Mouse (Mus musculus): ENCODE measurements at regions not wholly inside any gene's neighbourhood (a gene's known extent, or its start where the extent isn't known, plus 50 kb on each side); places are given as distances from the start of the nearest gene placed in this dataset.

GRCm38 (mm10) chr5:44341457-44342014, 115.1 kb upstream of the Tapt1 start:
- WGBS, result 87% methylated on average over 2 of the region's 2 CpGs
- Histone ChIP-seq H3K4me1 (ENCODE audit: control insufficient read depth, insufficient read depth, low read length) (no peaks in the 10 kb centered on the region), H3K4me3 (replicated peaks; ENCODE audit: low read depth, low read length) (no peak overlapping the region), H3K4me2 (ENCODE audit: low read length) (no peak overlapping the region), H3K9ac (replicated peaks; ENCODE audit: low read length) (no peak overlapping the region), H3K36me3 (ENCODE audit: control insufficient read depth, insufficient read depth, low read length) (no peaks in the 10 kb centered on the region), H3K9me3 (ENCODE audit: control insufficient read depth, low read length) (no peaks in the 10 kb centered on the region), H3K27me3 (ENCODE audit: control insufficient read depth, insufficient read depth, low read length) (no peaks in the 10 kb centered on the region), H3K27ac (replicated peaks; ENCODE audit: low read depth, low read length) (no peak overlapping the region)
- DNase-seq (no peak), ATAC-seq (ENCODE audit: low FRiP score, low TSS enrichment) (no peak)

GRCm38 (mm10) chr5:44338662-44339061, 112.2 kb upstream of the Tapt1 start:
- H3K9me3 ChIP-seq (ENCODE audit: control insufficient read depth, low read length), result no peaks in the 10 kb centered on the region
- no peak for DNase-seq
- no peaks in the 10 kb centered on the region for H3K27me3 ChIP-seq (ENCODE audit: control insufficient read depth, insufficient read depth, low read length)

GRCm38 (mm10) chr5:44335756-44336155, 109.3 kb upstream of the Tapt1 start:
- Histone ChIP-seq H3K4me1 (ENCODE audit: control insufficient read depth, insufficient read depth, low read length) (no peaks in the 10 kb centered on the region), H3K9ac (replicated peaks; ENCODE audit: low read length) (no peak overlapping the region), H3K9me3 (ENCODE audit: control insufficient read depth, low read length) (no peaks in the 10 kb centered on the region), H3K4me3 (replicated peaks; ENCODE audit: low read depth, low read length) (no peak overlapping the region), H3K36me3 (ENCODE audit: control insufficient read depth, insufficient read depth, low read length) (no peaks in the 10 kb centered on the region), H3K27ac (replicated peaks; ENCODE audit: low read depth, low read length) (no peak overlapping the region), H3K4me2 (ENCODE audit: low read length) (no peak overlapping the region), H3K27me3 (ENCODE audit: control insufficient read depth, insufficient read depth, low read length) (no peaks in the 10 kb centered on the region)
- WGBS, result 94% methylated on average over 5 of the region's 5 CpGs
- no peak for ATAC-seq (ENCODE audit: low FRiP score, low TSS enrichment)
- DNase-seq, result no peak

More at GRCm38 (mm10) chr5:44338662-44339061, 112.2 kb upstream of the Tapt1 start:
- no peaks in the 10 kb centered on the region for H3K36me3 ChIP-seq (ENCODE audit: control insufficient read depth, insufficient read depth, low read length)
- no peak overlapping the region for H3K9ac ChIP-seq (replicated peaks; ENCODE audit: low read length)
- H3K4me3 ChIP-seq (replicated peaks; ENCODE audit: low read depth, low read length), result no peak overlapping the region
- no peak overlapping the region for H3K4me2 ChIP-seq (ENCODE audit: low read length)
- H3K4me1 ChIP-seq (ENCODE audit: control insufficient read depth, insufficient read depth, low read length), result no peaks in the 10 kb centered on the region
- 94% methylated on average over 4 of the region's 4 CpGs for whole genome bisulfite sequencing
- ATAC-seq (ENCODE audit: low FRiP score, low TSS enrichment), result no peak
- no peak overlapping the region for H3K27ac ChIP-seq (replicated peaks; ENCODE audit: low read depth, low read length)

GRCm38 (mm10) chr5:44319626-44320025, 93.2 kb upstream of the Tapt1 start:
- H3K36me3 ChIP-seq (ENCODE audit: control insufficient read depth, insufficient read depth, low read length), result no peaks in the 10 kb centered on the region

GRCm38 (mm10) chr5:44306769-44307557, 80.5 kb upstream of the Tapt1 start:
- Histone ChIP-seq H3K27ac (replicated peaks; ENCODE audit: low read depth, low read length) (no peak overlapping the region), H3K9ac (replicated peaks; ENCODE audit: low read length) (no peak overlapping the region), H3K36me3 (ENCODE audit: control insufficient read depth, insufficient read depth, low read length) (no peaks in the 10 kb centered on the region), H3K27me3 (ENCODE audit: control insufficient read depth, insufficient read depth, low read length) (no peaks in the 10 kb centered on the region), H3K4me3 (replicated peaks; ENCODE audit: low read depth, low read length) (no peak overlapping the region), H3K9me3 (ENCODE audit: control insufficient read depth, low read length) (no peaks in the 10 kb centered on the region), H3K4me1 (ENCODE audit: control insufficient read depth, insufficient read depth, low read length) (0 out of 2 replicates have a peak, but pooled peaks cover 3% of the 10 kb centered on the region), H3K4me2 (ENCODE audit: low read length) (no peak overlapping the region)
- DNase-seq (peak; percentile 15), ATAC-seq (ENCODE audit: low FRiP score, low TSS enrichment) (no peak)
- WGBS, result 17% methylated on average over 16 of the region's 16 CpGs

More at GRCm38 (mm10) chr5:44319626-44320025, 93.2 kb upstream of the Tapt1 start:
- Histone ChIP-seq H3K4me2 (ENCODE audit: low read length) (no peak overlapping the region), H3K9me3 (ENCODE audit: control insufficient read depth, low read length) (no peaks in the 10 kb centered on the region), H3K4me3 (replicated peaks; ENCODE audit: low read depth, low read length) (no peak overlapping the region), H3K27ac (replicated peaks; ENCODE audit: low read depth, low read length) (no peak overlapping the region), H3K4me1 (ENCODE audit: control insufficient read depth, insufficient read depth, low read length) (no peaks in the 10 kb centered on the region), H3K9ac (replicated peaks; ENCODE audit: low read length) (no peak overlapping the region), H3K27me3 (ENCODE audit: control insufficient read depth, insufficient read depth, low read length) (no peaks in the 10 kb centered on the region)
- ATAC-seq (ENCODE audit: low FRiP score, low TSS enrichment) (no peak), DNase-seq (no peak)
- WGBS, result 95% methylated on average over 1 of the region's 1 CpGs

- H3K4me2 ChIP-seq (ENCODE audit: low read length), result peak overlapping the region; percentile 35
- 0 out of 2 replicates have a peak overlapping the region, but pooled peaks have one; percentile 49 for H3K27ac ChIP-seq (replicated peaks; ENCODE audit: low read depth, low read length)
- H3K9me3 ChIP-seq (ENCODE audit: control insufficient read depth, low read length), result no peaks in the 10 kb centered on the region
- no peak overlapping the region for H3K4me3 ChIP-seq (replicated peaks; ENCODE audit: low read depth, low read length)
- no peaks in the 10 kb centered on the region for H3K36me3 ChIP-seq (ENCODE audit: control insufficient read depth, insufficient read depth, low read length)
- H3K9ac ChIP-seq (replicated peaks; ENCODE audit: low read length), result no peak overlapping the region
- H3K27me3 ChIP-seq (ENCODE audit: control insufficient read depth, insufficient read depth, low read length), result no peaks in the 10 kb centered on the region
- 32% methylated on average over 14 of the region's 14 CpGs for WGBS
- DNase-seq (peak; percentile 94), ATAC-seq (ENCODE audit: low FRiP score, low TSS enrichment) (peak; percentile 66; the same call in 1 of the 2 replicates)
- 0 out of 2 replicates have a peak, but pooled peaks cover 3% of the 10 kb centered on the region for H3K4me1 ChIP-seq (ENCODE audit: control insufficient read depth, insufficient read depth, low read length)
These were observed 77.7 kb upstream of the Tapt1 start for GRCm38 (mm10) chr5:44303886-44304855.

- no peaks in the 10 kb centered on the region for H3K36me3 ChIP-seq (ENCODE audit: control insufficient read depth, insufficient read depth, low read length)
- no peak overlapping the region for H3K4me2 ChIP-seq (ENCODE audit: low read length)
- ATAC-seq (ENCODE audit: low FRiP score, low TSS enrichment), result peak; percentile 53; the same call in 1 of the 2 replicates
- H3K27me3 ChIP-seq (ENCODE audit: control insufficient read depth, insufficient read depth, low read length), result no peaks in the 10 kb centered on the region
- H3K9me3 ChIP-seq (ENCODE audit: control insufficient read depth, low read length), result no peaks in the 10 kb centered on the region
- H3K4me1 ChIP-seq (ENCODE audit: control insufficient read depth, insufficient read depth, low read length), result no peaks in the 10 kb centered on the region
- no peak overlapping the region for H3K4me3 ChIP-seq (replicated peaks; ENCODE audit: low read depth, low read length)
- DNase-seq, result peak; percentile 94
- H3K9ac ChIP-seq (replicated peaks; ENCODE audit: low read length), result no peak overlapping the region
- 10% methylated on average over 5 of the region's 5 CpGs for WGBS
- H3K27ac ChIP-seq (replicated peaks; ENCODE audit: low read depth, low read length), result no peak overlapping the region
These were observed 58.0 kb upstream of the Tapt1 start for GRCm38 (mm10) chr5:44284384-44284783.
